Mouse (Mus musculus): ENCODE data around the gene Unc13a. TPM values are rescaled to one million over a fixed set of nuclear protein-coding genes. Genes with fewer than 3 reads are reported as not detected.
A peak's percentile ranks its signal among the peaks of the same experiment; 100 is the strongest.

The Unc13a gene
- total RNA-seq, 2 experiments from 2014 or later: 0.55 to 0.87 TPM

- DNase-seq: peak in 1 of 2 experiments; percentile 42
Measured at GRCm38 (mm10) chr8:71625088-71625487, 46.5 kb downstream of the Unc13a start.

GRCm38 (mm10) chr8:71619786-71620185, 51.8 kb downstream of the Unc13a start:
- no peak for DNase-seq

- DNase-seq: peak in 1 of 2 experiments; percentile 35
Measured at GRCm38 (mm10) chr8:71613418-71613817, 58.1 kb downstream of the Unc13a start.

DNA sequence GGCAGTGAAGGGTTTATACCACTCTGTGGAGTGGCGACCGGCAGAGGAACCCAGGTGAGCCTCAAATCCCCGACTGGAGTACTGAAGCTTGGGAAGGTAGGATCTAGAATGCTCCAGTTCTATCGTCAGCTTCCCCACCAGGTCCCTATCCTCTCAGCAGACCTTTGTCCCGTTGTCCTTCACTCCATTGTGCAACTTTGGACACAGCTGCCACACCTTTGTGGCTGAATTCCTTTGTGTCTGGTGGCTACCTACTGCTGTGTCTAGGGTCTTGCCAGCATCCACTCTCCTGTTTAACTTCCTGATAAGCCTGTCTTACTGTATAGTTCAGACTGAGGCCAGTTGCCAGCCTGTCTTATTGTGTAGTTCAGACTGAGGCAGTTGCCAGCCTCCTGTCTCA, 59.4 kb downstream of the Unc13a start:
- no peak for DNase-seq

DNA sequence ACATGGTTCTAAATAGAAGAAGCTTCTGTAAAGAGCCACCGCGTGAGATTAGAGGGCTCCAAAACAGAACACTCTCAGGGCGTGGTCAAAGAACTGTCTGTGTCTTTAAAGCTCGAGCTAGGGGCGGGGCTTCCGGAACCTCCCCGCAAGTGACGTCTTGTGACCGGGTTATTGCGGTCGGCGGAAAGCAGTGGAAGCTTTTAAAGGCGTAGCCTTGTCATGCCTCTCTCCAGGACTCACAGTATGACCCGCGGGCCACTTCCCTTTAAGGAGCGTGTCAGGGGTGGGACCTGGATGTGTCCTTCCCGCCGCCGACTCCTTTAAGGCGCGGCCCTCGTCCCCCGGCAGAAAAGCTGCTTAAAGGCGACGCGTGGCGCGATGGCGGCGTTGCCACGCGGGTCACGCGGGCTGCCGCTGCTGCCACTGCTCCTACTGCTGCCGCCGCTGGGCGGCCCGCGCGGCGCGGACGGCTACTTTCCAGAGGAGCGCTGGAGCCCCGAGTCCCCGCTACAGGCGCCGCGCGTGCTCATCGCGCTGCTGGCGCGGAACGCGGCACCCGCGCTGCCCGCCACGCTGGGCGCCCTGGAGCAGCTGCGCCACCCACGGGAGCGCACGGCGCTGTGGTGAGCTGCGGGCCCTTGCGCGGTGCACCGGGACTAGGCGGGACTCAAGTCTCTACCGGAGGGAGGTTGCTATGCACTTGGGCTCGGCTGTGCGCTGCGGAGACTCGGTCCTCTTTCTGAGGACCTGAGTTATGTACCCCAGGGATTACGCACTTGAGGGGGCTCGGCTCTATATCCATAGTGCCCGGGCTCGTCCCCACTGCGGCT, 60.5 kb downstream of the Unc13a start, which contains the start of gene Colgalt1:
Colgalt1 (plus strand) TSS at position 177 of the 830 bp plus-strand sequence.
- peak; percentile 99 for DNase-seq

- DNase-seq: no peak
Measured at GRCm38 (mm10) chr8:71604021-71604420, 67.5 kb downstream of the Unc13a start.

GRCm38 (mm10) chr8:71602666-71603334, 68.8 kb downstream of the Unc13a start:
- peak; percentile 78 to 87 for DNase-seq

GRCm38 (mm10) chr8:71601939-71602665, 69.5 kb downstream of the Unc13a start:
- no peak for DNase-seq

GRCm38 (mm10) chr8:71598841-71599240, 72.7 kb downstream of the Unc13a start:
- DNase-seq: no peak

DNA sequence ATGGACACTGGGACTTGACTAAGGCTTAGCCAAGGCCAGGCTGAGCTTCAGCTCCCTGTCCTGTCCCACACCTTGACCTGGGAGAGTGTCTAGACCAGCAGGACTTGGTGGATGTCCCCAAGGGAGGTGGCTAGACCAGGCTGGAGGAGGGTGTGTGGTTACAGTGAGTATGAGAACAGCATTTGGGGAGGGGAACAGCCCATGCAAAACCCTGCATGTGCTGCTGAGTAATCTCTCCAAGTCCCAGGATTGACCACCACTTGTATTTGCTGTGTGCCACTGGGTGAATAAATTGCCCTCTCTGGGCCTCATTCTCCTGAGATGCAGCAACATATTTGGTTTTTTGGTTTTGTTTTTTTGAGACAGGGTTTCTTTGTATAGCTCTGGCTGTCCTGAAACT, 73.2 kb downstream of the Unc13a start:
- no peak for DNase-seq

- DNase-seq: no peak
Measured at GRCm38 (mm10) chr8:71597451-71597850, 74.1 kb downstream of the Unc13a start, which contains the start of gene Fam129c. Fam129c (plus strand) TSS chr8:71597648.

DNA sequence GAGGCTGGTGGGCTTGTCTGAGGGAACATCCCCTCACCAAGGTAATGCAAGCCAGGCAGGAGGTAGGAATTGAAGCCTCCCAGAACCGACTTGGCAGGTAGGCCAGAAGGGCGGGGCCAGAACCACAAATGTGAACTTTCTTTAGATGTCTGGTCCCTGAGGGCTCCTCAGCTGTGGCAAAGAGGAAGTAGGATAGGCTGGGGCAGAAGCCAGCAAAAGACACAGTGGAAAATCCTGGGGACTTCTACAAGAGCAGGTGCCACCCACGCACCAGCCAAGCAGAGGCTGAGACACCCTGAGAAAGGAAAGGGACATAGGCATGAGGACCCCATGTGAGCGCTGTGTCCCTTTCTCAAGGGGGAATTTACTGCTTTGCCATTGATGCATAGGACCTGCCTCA, 74.8 kb downstream of the Unc13a start:
- DNase-seq: peak in 1 of 2 experiments; percentile 32

DNA sequence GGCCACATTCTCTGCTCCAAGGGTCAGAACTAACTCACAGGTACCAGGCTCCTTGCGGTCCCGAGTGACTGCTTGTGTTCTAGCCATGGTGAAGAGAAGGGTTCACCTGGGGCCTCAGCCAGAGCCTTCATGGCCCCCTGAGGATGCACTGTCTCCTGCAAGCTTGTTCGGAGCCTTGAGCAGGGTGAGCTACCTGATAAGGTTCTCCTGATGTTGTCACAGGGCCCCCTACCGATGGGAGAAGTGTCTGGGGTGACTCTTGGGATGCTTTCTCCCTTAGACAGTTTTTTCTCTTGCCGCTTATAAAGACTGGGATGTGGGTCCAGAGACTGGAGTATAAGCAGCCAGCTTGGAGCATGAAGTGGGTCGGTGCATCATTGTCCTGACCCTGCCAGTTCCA, 75.2 kb downstream of the Unc13a start:
- DNase-seq: no peak

DNA sequence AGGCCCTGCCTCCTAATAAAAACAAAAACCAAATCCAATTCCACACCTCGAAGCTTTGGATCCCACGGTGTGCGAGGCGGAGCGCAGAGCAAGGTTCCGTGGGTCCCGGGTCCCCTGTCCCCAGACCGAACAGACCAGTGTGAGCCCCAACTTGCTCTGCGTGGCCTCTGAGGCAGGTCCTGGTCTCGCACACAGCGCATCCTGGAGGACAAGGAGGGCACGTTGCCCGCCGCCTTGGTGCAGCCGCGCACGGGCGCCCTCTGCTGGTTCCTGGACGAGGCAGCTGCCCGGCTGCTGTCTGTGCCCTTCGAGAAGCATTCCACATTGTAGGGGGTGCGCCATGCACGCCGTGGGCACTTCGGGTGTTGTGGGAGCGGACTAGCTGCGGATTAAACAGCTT, 75.7 kb downstream of the Unc13a start:
- DNase-seq: peak; percentile 88 to 91

GRCm38 (mm10) chr8:71594324-71594722, 77.2 kb downstream of the Unc13a start:
- DNase-seq: no peak

DNA sequence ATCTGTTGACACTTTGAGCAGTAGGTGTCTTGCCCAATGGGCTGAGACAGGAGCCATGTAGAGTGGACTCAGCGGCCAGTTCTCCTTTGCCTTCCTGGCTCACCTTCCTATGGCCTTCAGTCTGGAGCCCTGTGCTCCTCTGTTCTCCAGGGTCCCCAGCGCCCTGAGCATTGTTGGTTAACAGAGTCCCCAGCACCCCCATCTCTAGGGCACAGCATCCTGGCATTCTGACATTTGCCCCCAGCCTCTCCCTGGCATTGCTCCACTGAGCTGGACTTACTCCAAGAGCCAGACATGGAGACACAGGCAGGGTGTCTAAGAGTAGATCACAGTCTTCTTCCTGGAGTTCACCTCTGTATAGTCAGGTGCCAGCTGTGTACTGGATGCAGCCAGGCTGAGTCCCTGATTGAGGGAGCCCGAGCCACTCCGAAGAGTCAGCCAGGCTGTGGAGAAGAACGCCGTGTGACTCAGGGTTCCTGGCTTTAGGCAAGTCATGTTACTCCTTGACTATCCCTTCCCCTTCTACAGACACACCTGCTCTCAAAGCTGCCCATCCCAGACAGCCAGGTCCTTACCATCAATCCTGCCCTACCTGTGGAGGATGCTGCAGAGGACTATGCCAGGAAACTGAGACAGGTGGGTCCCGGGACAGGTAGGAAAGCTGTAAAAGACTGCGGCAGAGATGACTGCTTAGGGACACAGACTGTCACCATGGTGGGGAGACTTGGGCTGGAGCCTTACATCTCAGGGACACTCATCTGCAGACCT, 77.8 kb downstream of the Unc13a start:
- no peak for DNase-seq

DNA sequence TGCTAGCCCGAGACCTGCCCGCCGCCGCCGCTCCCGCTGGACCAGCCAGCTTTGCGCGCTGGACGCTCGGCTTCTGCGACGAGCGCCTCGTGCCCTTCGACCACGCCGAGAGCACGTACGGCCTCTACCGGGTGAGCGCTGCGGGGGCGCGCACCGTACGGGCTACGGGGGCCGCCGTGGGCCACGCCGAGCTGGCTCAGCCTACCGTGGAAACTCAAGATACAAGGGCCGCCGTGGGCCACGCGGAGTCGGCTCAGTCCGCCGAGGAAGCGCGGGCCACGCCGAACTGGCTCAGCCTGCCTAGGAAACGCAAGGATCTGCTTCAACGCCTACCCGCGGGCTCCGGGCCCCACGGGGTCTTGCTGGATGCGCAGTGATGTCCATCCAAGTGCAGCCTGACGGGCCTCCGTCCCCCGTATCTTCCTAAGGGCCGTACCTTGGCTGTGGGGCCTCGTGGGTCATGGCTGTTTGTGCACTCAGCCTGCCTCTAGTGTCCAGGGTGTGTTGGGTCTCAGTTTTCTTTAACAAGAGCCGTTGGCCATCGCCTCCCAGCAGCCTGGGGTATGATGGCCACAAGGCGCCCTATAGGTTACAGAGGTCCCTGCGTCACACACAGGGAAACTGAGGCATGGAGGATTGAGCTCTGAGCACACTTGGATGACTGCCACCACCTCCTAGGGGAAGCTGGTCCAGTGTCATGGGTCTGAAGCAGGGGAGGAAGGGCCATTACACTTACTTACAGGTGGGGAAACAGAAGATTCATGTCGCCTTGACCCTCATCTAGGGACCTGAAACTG, 79.0 kb downstream of the Unc13a start:
- DNase-seq: peak; percentile 85

- DNase-seq: peak; percentile 96 to 97
Measured at GRCm38 (mm10) chr8:71591471-71592373, 79.8 kb downstream of the Unc13a start, which contains the start of gene Pgls. Pgls (plus strand) TSS chr8:71592176.

DNA sequence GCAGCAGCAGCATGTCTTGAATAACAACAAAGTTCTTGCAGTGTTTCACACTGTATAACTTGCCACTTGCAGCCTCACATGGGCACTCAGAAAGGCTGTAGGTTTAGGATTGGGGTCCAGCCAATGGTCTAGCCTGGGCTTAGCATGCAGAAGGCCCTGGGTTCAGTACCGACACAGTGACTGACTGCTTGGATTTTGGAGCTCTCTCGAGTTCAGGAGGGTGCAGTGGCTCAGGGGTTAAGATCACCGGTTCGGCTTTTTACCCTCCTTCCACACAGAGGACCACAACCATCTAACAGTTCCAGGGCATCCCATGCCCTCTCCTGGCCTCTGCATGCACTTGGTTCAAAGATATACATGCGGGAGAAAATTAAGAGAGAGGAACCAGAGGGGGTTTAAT, 80.5 kb downstream of the Unc13a start:
- DNase-seq: no peak

GRCm38 (mm10) chr8:71588762-71589161, 82.8 kb downstream of the Unc13a start:
- DNase-seq: no peak
